Mouse (Mus musculus): ENCODE data around the gene Atxn7l2.

- no peak for TF ChIP-seq CTCF (IDR thresholded peaks at IDR 0.05; ENCODE audit: low read depth)
- no peak for TF ChIP-seq EP300 (IDR thresholded peaks at IDR 0.05; ENCODE audit: low read depth)
Observed at GRCm38 (mm10) chr3:108257831-108258500, 47.2 kb upstream of the Atxn7l2 start.

Measured in liver, embryonic 14.5 days (tissue).